Mouse (Mus musculus) T-helper 1 cell (primary cell): ENCODE data around the gene Tmem251.

Source experiments
- in situ Hi-C: fragments of 300-600 bp; cut with MboI, MseI; formaldehyde crosslinking; loops from one replicate; pipeline ENCODE4 v1.15.1; 2025; ENCODE audit warnings: high pct_unique_total_duplicates

Gene Tmem251

GRCm38 (mm10) chr12:102709896-102710295 is 33.7 kb upstream of the Tmem251 start:
- in situ Hi-C loops = no loop called here

GRCm38 (mm10) chr12:102710851-102711375 is 32.6 kb upstream of the Tmem251 start:
- in situ Hi-C loops = no loop called here

- in situ Hi-C loops = no loop called here
Observed at GRCm38 (mm10) chr12:102713153-102713865, 30.3 kb upstream of the Tmem251 start.

- in situ Hi-C loops = no loop called here
Observed at GRCm38 (mm10) chr12:102714116-102714515, 29.4 kb upstream of the Tmem251 start.

- in situ Hi-C loops = no loop called here
Observed at GRCm38 (mm10) chr12:102714654-102715395, 28.7 kb upstream of the Tmem251 start.

- in situ Hi-C loops = no loop called here
Observed at GRCm38 (mm10) chr12:102719552-102720315, 23.8 kb upstream of the Tmem251 start.

- in situ Hi-C loops = no loop called here
Observed at GRCm38 (mm10) chr12:102722451-102722850, 21.1 kb upstream of the Tmem251 start.

- in situ Hi-C loops = no loop called here
Observed at GRCm38 (mm10) chr12:102722966-102723365, 20.6 kb upstream of the Tmem251 start.

GRCm38 (mm10) chr12:102723861-102724260 is 19.7 kb upstream of the Tmem251 start:
- in situ Hi-C loops = no loop called here

GRCm38 (mm10) chr12:102725146-102725545 is 18.4 kb upstream of the Tmem251 start:
- in situ Hi-C loops = loop anchor here (5.0 kb wide), 1 partner anchor 143 kb away; no protein-coding TSS in a partner anchor

- in situ Hi-C loops = loop anchor here (5.0 kb wide), 1 partner anchor 143 kb away; no protein-coding TSS in a partner anchor
Observed at GRCm38 (mm10) chr12:102725761-102726175, 17.8 kb upstream of the Tmem251 start.

GRCm38 (mm10) chr12:102729855-102730797 is 13.4 kb upstream of the Tmem251 start:
- in situ Hi-C loops = loop anchor here (5.0 kb wide), 1 partner anchor 148 kb away; no protein-coding TSS in a partner anchor

- in situ Hi-C loops = no loop called here
Observed at GRCm38 (mm10) chr12:102730798-102731619, 12.6 kb upstream of the Tmem251 start.

- in situ Hi-C loops = no loop called here
Observed at GRCm38 (mm10) chr12:102733381-102733780, 10.2 kb upstream of the Tmem251 start.

GRCm38 (mm10) chr12:102739096-102739495 is 4.5 kb upstream of the Tmem251 start:
- in situ Hi-C loops = no loop called here

- in situ Hi-C loops = loop anchor here (5.0 kb wide), 1 partner anchor 142 kb away; no protein-coding TSS in a partner anchor
Observed at GRCm38 (mm10) chr12:102740285-102740684, 3.3 kb upstream of the Tmem251 start.

GRCm38 (mm10) chr12:102742056-102742455 is 1.5 kb upstream of the Tmem251 start:
- in situ Hi-C loops = loop anchor here (5.0 kb wide), 1 partner anchor 140 kb away; no protein-coding TSS in a partner anchor

GRCm38 (mm10) chr12:102743036-102743588 is 450 bp upstream of the Tmem251 start:
- in situ Hi-C loops = loop anchor here (5.0 kb wide), 1 partner anchor 139 kb away; no protein-coding TSS in a partner anchor

- in situ Hi-C loops = loop anchor here (5.0 kb wide), 1 partner anchor 137 kb away; no protein-coding TSS in a partner anchor
Observed at GRCm38 (mm10) chr12:102744839-102745238, 1.3 kb downstream of the Tmem251 start.
